Mouse (Mus musculus) C2C12 (cell line): Measurements from ENCODE around the gene D10Jhu81e. TPM values are rescaled to one million over a fixed set of nuclear protein-coding genes. Genes with fewer than 3 reads are reported as not detected.

Experiments
- H3K27me3 ChIP-seq: one replicate; pipeline ENCODE4 v1.6.1; 2011; ENCODE audit not compliant: control insufficient read depth, insufficient read depth, insufficient read length
- H3K36me3 ChIP-seq: one replicate; pipeline ENCODE4 v1.6.1; 2011; ENCODE audit not compliant: control insufficient read depth, insufficient read depth
- H3K4me3 ChIP-seq: one replicate; pipeline ENCODE4 v1.5.1; 2011; ENCODE audit warnings: mild to moderate bottlenecking, control low read depth; ENCODE audit not compliant: poor library complexity, insufficient read depth, severe bottlenecking
- H3K79me2 ChIP-seq: one replicate; pipeline ENCODE4 v1.6.1; 2011; ENCODE audit not compliant: control insufficient read depth, insufficient read depth
- H3K79me3 ChIP-seq: one replicate; pipeline ENCODE4 v1.6.1; 2011; ENCODE audit warnings: low read depth, control low read depth
- H3ac ChIP-seq: one replicate; pipeline ENCODE3; 2011; ENCODE audit warnings: low read depth; ENCODE audit not compliant: control insufficient read depth, insufficient read length
- CEBPB ChIP-seq: IDR thresholded peaks from one replicate; pipeline ENCODE4 v1.6.1; 2011; ENCODE audit warnings: low read depth, mild to moderate bottlenecking, control low read depth, moderate library complexity
- CTCF ChIP-seq: IDR thresholded peaks from one replicate; pipeline ENCODE4 v1.5.1; 2011; ENCODE audit not compliant: control insufficient read depth, insufficient read depth, insufficient read length
- FOSL1 ChIP-seq: IDR thresholded peaks from one replicate; pipeline ENCODE4 v1.8.0; 2011; ENCODE audit warnings: mild to moderate bottlenecking, low read length; ENCODE audit not compliant: poor library complexity, insufficient read depth, severe bottlenecking
- MAX ChIP-seq: IDR thresholded peaks from one replicate; pipeline ENCODE4 v1.6.1; 2011; ENCODE audit warnings: mild to moderate bottlenecking, control low read depth
- MYOD1 ChIP-seq: IDR thresholded peaks from one replicate; pipeline ENCODE4 v1.6.1; 2011; ENCODE audit warnings: low read depth; ENCODE audit not compliant: control insufficient read depth, insufficient read length
- MYOG ChIP-seq: IDR thresholded peaks from one replicate; pipeline ENCODE4 v1.6.1; 2011; ENCODE audit not compliant: control insufficient read depth, insufficient read length; ENCODE audit errors: extremely low read depth
- USF1 ChIP-seq: IDR thresholded peaks from one replicate; pipeline ENCODE4 v1.6.1; 2011; ENCODE audit warnings: low read depth, mild to moderate bottlenecking, control low read depth, moderate library complexity
- long read RNA-seq, 2 experiments: library from polyadenylated mRNA; unstranded; transcript quantifications; one replicate each; pipeline ENCODE4 v2.0.0; 2019 to 2020
- polyA plus RNA-seq: library from polyadenylated mRNA; unstranded; fragments of >200 nt; fragmentation: generic; extraction: Trizol; gene quantifications from one replicate; pipeline ENCODE4 v1.2.1, GENCODE M21; 2012; ENCODE audit warnings: missing spikeins

D10Jhu81e gene
- polyA plus RNA-seq: 38.0 TPM
- long read RNA-seq, experiment 1, transcript D10Jhu81e-201 (7 exons, 1,378 nt): major isoform, 26 of 30 reads
- long read RNA-seq, experiment 1, partial matches to known transcripts: 1 of 30 reads
- long read RNA-seq, experiment 1, other reads (novel, unspliced or antisense): 3 of 30 reads
- long read RNA-seq, experiment 2, transcript D10Jhu81e-201 (7 exons, 1,378 nt): major isoform, 31 of 34 reads
- long read RNA-seq, experiment 2, partial matches to known transcripts: 1 of 34 reads
- long read RNA-seq, experiment 2, other reads (novel, unspliced or antisense): 2 of 34 reads

- TF ChIP-seq MYOG (no peak), MYOD1 (no peak), FOSL1 (no peak), CTCF (no peak), MAX (peak; percentile 53)
- no peaks in the 10 kb centered on the region for H3K27me3 ChIP-seq
- peaks cover 43% of the 10 kb centered on the region for H3K36me3 ChIP-seq
- peak within 1 kb of the TSS; percentile 59 for H3K4me3 ChIP-seq
- H3ac ChIP-seq: peak within 1 kb of the TSS; percentile 92
- H3K79me3 ChIP-seq: no peaks in the 10 kb centered on the region
- H3K79me2 ChIP-seq: peaks cover 8% of the 10 kb centered on the region
Observed at GRCm38 (mm10) chr10:78169281-78170042, at the start of gene D10Jhu81e. Gene D10Jhu81e (minus strand): TSS chr10:78169782.

- H3K36me3 ChIP-seq: peaks cover 48% of the 10 kb centered on the region
- TF ChIP-seq CEBPB (no peak), MYOD1 (no peak), USF1 (no peak), FOSL1 (no peak), MAX (no peak), CTCF (no peak), MYOG (no peak)
- no peak overlapping the region for H3ac ChIP-seq
Observed at GRCm38 (mm10) chr10:78218576-78218975, 49.0 kb upstream of the D10Jhu81e start.

GRCm38 (mm10) chr10:78216376-78217083 lies 46.9 kb upstream of the D10Jhu81e start:
- Histone ChIP-seq H3K79me3 (no peaks in the 10 kb centered on the region), H3K4me3 (no peak overlapping the region), H3K36me3 (peaks cover 55% of the 10 kb centered on the region), H3ac (no peak overlapping the region), H3K27me3 (no peaks in the 10 kb centered on the region), H3K79me2 (no peaks in the 10 kb centered on the region)
- TF ChIP-seq CEBPB (no peak), FOSL1 (no peak), MYOD1 (no peak), MYOG (no peak), CTCF (no peak), MAX (no peak), USF1 (no peak)

More at GRCm38 (mm10) chr10:78218576-78218975, 49.0 kb upstream of the D10Jhu81e start:
- Histone ChIP-seq H3K4me3 (no peak overlapping the region), H3K79me2 (no peaks in the 10 kb centered on the region), H3K27me3 (no peaks in the 10 kb centered on the region), H3K79me3 (no peaks in the 10 kb centered on the region)

DNA sequence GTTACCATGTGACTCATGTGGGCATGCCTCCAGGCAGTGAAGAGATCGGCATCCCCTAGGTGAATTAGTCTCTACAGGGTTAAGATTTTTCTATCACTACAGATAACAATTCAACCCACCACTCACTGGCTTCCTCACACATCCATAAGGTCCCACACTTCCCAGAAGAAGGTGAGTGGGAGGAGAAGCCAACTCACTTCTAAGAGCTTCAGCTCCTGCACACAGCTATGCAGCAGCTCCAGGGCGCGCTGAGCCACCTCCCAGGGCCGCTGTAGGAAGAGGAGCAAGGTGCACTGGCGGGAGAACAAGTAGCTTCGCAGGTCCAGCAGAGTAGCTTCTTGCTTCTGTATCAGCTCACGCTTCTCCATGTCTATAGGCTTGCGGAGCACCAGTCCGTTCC lies 44.8 kb upstream of the D10Jhu81e start:
- Histone ChIP-seq H3K79me3 (no peaks in the 10 kb centered on the region), H3K79me2 (no peaks in the 10 kb centered on the region), H3ac (no peak overlapping the region), H3K36me3 (peaks cover 66% of the 10 kb centered on the region), H3K4me3 (no peak overlapping the region), H3K27me3 (no peaks in the 10 kb centered on the region)
- no peak for TF ChIP-seq CEBPB
- TF ChIP-seq MYOD1: no peak
- TF ChIP-seq USF1: no peak
- TF ChIP-seq MAX: no peak
- no peak for TF ChIP-seq MYOG
- no peak for TF ChIP-seq CTCF
- no peak for TF ChIP-seq FOSL1

GRCm38 (mm10) chr10:78211311-78211710 lies 41.7 kb upstream of the D10Jhu81e start:
- H3K79me3 ChIP-seq: no peaks in the 10 kb centered on the region
- no peak overlapping the region for H3ac ChIP-seq
- TF ChIP-seq MYOD1: no peak
- no peak for TF ChIP-seq USF1
- no peaks in the 10 kb centered on the region for H3K27me3 ChIP-seq
- no peaks in the 10 kb centered on the region for H3K79me2 ChIP-seq
- H3K36me3 ChIP-seq: peaks cover 69% of the 10 kb centered on the region
- no peak overlapping the region for H3K4me3 ChIP-seq
